Mouse (Mus musculus) heart, embryonic 13.5 days (tissue): ENCODE results near the gene Ucp3. TPM values are rescaled to one million over a fixed set of nuclear protein-coding genes. Genes with fewer than 3 reads are reported as not detected.
A peak's percentile ranks its signal among the peaks of the same experiment; 100 is the strongest.

Source experiments
- ATAC-seq: fragments of 200-750 bp; cut with Nextera tagmentation; 2 replicates; pipeline ENCODE4 v1.8.0; 2017; ENCODE audit warnings: moderate TSS enrichment; ENCODE audit not compliant: insufficient number of reproducible peaks, low FRiP score, low TSS enrichment; ENCODE audit errors: extremely low read depth
- H3K27ac ChIP-seq: fragments of 300-500 bp; sonication (generic); replicated peaks from 2 replicates; pipeline ENCODE4 v1.5.1; 2015; ENCODE audit warnings: moderate library complexity, mild to moderate bottlenecking, inconsistent platforms
- H3K27me3 ChIP-seq: fragments of 300-500 bp; sonication (generic); replicated peaks from 2 replicates; pipeline ENCODE4 v1.6.1; 2015; ENCODE audit warnings: mild to moderate bottlenecking, inconsistent platforms
- H3K36me3 ChIP-seq: fragments of 300-500 bp; sonication (generic); 2 replicates; pipeline ENCODE4 v1.6.1; 2015; ENCODE audit warnings: mild to moderate bottlenecking, inconsistent platforms
- H3K4me1 ChIP-seq: fragments of 300-500 bp; sonication (generic); 2 replicates; pipeline ENCODE4 v1.6.1; 2015; ENCODE audit warnings: inconsistent platforms
- H3K4me2 ChIP-seq: fragments of 300-500 bp; sonication (generic); 2 replicates; pipeline ENCODE4 v1.6.1; 2015; ENCODE audit warnings: inconsistent platforms, mild to moderate bottlenecking, moderate library complexity
- H3K4me3 ChIP-seq: fragments of 300-500 bp; sonication (generic); 2 replicates; pipeline ENCODE4 v1.5.1; 2015; ENCODE audit warnings: moderate library complexity, mild to moderate bottlenecking, inconsistent platforms
- H3K9ac ChIP-seq: fragments of 300-500 bp; sonication (generic); 2 replicates; pipeline ENCODE4 v1.6.1; 2015; ENCODE audit warnings: inconsistent platforms, mild to moderate bottlenecking, moderate library complexity
- H3K9me3 ChIP-seq: fragments of 300-500 bp; sonication (generic); 2 replicates; pipeline ENCODE4 v1.6.1; 2016; ENCODE audit warnings: inconsistent platforms
- whole genome bisulfite sequencing: fragments of 180-500 bp; shearing (Covaris S2); methylation state at CpG from one replicate; pipeline ENCODE4 v1.1.7; 2015; ENCODE audit warnings: mixed read lengths; 5-methylcytosine and 5-hydroxymethylcytosine counted together
- polyA plus RNA-seq: library from polyadenylated mRNA; unstranded; fragments of >200 nt; fragmentation: Nextera tagmentation; extraction: Ambion mirVana; gene quantifications from 2 replicates; pipeline ENCODE4 v1.2.1, GENCODE M21; 2015

Gene Ucp3
- polyA plus RNA-seq, 1 experiment from 2014 or later, result 0.07 TPM

DNA sequence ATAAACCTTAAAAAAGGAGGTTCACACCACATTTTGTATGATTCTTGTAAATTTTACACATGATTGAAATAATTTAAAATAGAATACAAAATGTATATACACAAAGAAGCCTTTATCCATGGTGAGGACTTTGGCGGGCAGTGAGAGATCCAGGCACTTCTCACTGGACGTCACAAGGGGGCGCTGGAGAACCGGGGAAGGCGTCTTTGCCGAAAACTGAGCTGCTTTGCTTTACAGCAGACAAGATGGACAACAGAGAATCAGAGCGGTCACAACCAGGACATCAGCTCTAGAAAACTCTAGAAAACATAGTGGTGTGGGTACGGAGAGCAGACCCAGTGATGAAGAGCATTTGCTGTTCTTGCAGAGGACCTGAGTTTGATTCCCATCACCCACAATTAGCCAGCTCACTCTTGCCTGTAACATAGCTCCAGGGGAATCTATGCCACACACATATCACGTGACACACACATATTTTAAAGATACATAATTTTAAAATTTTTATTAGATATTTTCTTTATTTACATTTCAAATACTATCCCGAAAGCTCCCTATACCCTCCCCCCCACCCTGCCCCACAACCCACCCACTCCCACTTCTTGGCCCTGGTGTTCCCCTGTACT, 48.0 kb downstream of the Ucp3 start:
- no peak overlapping the region for H3K9ac ChIP-seq
- WGBS, result 17% methylated on average over 10 of the region's 10 CpGs
- H3K4me3 ChIP-seq, result no peak overlapping the region
- H3K27ac ChIP-seq, result no peak overlapping the region
- peak overlapping the region; percentile 38; the same call in 1 of the 2 replicates for H3K4me2 ChIP-seq
- no peaks in the 10 kb centered on the region for H3K4me1 ChIP-seq
- no peak for ATAC-seq
- H3K36me3 ChIP-seq, result no peaks in the 10 kb centered on the region
- no peaks in the 10 kb centered on the region for H3K9me3 ChIP-seq
- 0 out of 2 replicates have a peak, but pooled peaks cover 2% of the 10 kb centered on the region for H3K27me3 ChIP-seq

- H3K9me3 ChIP-seq, result no peaks in the 10 kb centered on the region
- no peak overlapping the region for H3K27ac ChIP-seq
- H3K4me2 ChIP-seq, result no peak overlapping the region
- H3K4me1 ChIP-seq, result no peaks in the 10 kb centered on the region
- no peak overlapping the region for H3K4me3 ChIP-seq
- no peak overlapping the region for H3K9ac ChIP-seq
- WGBS, result 69% methylated on average over 3 of the region's 3 CpGs
- ATAC-seq, result no peak
- H3K27me3 ChIP-seq, result no peaks in the 10 kb centered on the region
- H3K36me3 ChIP-seq, result no peaks in the 10 kb centered on the region
Measured at GRCm38 (mm10) chr7:100522222-100522621, 49.4 kb downstream of the Ucp3 start.

GRCm38 (mm10) chr7:100524669-100525068, 51.9 kb downstream of the Ucp3 start:
- 51% methylated on average over 8 of the region's 8 CpGs for WGBS
- Histone ChIP-seq H3K27ac (no peak overlapping the region), H3K4me1 (no peaks in the 10 kb centered on the region), H3K4me3 (no peak overlapping the region), H3K27me3 (no peaks in the 10 kb centered on the region), H3K9me3 (no peaks in the 10 kb centered on the region), H3K36me3 (no peaks in the 10 kb centered on the region), H3K9ac (no peak overlapping the region), H3K4me2 (no peak overlapping the region)
- ATAC-seq, result no peak

DNA sequence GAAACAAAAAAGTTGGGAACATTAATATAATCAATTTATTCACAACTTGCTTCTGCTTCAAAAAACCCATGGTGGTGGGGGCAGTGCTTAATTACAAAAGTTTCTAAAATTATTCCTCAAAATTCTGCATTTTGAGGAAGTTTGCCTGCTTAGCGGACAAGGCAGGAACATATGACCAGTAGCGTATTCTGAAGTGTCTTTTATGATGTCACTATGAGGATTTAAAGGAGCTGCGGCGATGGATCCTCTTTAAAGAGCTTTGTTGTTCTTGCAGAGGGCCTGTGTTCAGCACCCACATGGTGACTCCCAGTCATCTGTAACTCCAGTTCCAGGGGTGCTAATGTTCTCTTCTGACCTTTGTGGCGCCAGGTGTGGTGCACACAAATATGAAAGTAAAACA, 58.0 kb downstream of the Ucp3 start:
- no peaks in the 10 kb centered on the region for H3K4me1 ChIP-seq
- H3K4me2 ChIP-seq, result no peak overlapping the region
- H3K27me3 ChIP-seq, result no peaks in the 10 kb centered on the region
- no peak for ATAC-seq
- WGBS, result 89% methylated on average over 5 of the region's 5 CpGs
- no peak overlapping the region for H3K27ac ChIP-seq
- H3K4me3 ChIP-seq, result no peak overlapping the region
- no peak overlapping the region for H3K9ac ChIP-seq
- H3K9me3 ChIP-seq, result no peaks in the 10 kb centered on the region; the same call in 1 of the 2 replicates
- no peaks in the 10 kb centered on the region for H3K36me3 ChIP-seq

GRCm38 (mm10) chr7:100533503-100533902, 60.7 kb downstream of the Ucp3 start:
- Histone ChIP-seq H3K4me1 (peaks cover 12% of the 10 kb centered on the region), H3K36me3 (no peaks in the 10 kb centered on the region), H3K27me3 (no peaks in the 10 kb centered on the region), H3K27ac (no peak overlapping the region), H3K4me2 (no peak overlapping the region), H3K9ac (no peak overlapping the region), H3K4me3 (no peak overlapping the region), H3K9me3 (no peaks in the 10 kb centered on the region; the same call in 1 of the 2 replicates)
- ATAC-seq, result no peak
- WGBS, result 49% methylated on average over 2 of the region's 2 CpGs

- Histone ChIP-seq H3K4me3 (no peak overlapping the region), H3K9ac (no peak overlapping the region), H3K27ac (no peak overlapping the region), H3K27me3 (no peaks in the 10 kb centered on the region), H3K36me3 (peaks cover 5% of the 10 kb centered on the region), H3K9me3 (no peaks in the 10 kb centered on the region; the same call in 1 of the 2 replicates), H3K4me1 (peaks cover 12% of the 10 kb centered on the region), H3K4me2 (no peak overlapping the region)
- no peak for ATAC-seq
- 76% methylated on average over 3 of the region's 3 CpGs for WGBS
Measured at GRCm38 (mm10) chr7:100534216-100534615, 61.4 kb downstream of the Ucp3 start.

DNA sequence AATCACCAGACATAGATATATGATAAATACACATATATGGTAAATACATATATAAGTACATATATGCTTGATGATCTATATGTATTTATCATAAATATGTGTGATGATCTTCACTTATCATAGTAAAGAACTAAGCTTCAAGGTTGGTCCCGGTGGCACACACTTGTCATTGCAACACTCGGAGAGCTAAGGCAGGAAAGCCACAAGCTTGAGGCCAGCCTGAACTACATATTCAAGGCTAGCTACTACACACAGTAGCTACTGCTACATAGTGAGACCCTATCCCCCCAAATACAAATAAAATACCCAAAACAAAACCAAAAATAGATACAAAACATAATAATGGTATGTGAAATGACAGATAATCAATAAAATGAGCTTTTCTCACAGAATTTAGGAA, 63.0 kb downstream of the Ucp3 start:
- Histone ChIP-seq H3K4me2 (peak overlapping the region; percentile 82), H3K4me3 (no peak overlapping the region), H3K27me3 (no peaks in the 10 kb centered on the region), H3K9ac (no peak overlapping the region), H3K27ac (no peak overlapping the region), H3K9me3 (no peaks in the 10 kb centered on the region), H3K36me3 (peaks cover 21% of the 10 kb centered on the region), H3K4me1 (peaks cover 12% of the 10 kb centered on the region)
- 69% methylated on average over 2 of the region's 2 CpGs for WGBS
- no peak for ATAC-seq

Other genes with a start within 250 kb of the Ucp3 start
- 1.7 and 2.1 TPM in 2 replicates for gene Pgm2l1, start 245.6 kb upstream of the Ucp3 start, polyA plus RNA-seq
- gene P4ha3, start 187.5 kb upstream of the Ucp3 start, polyA plus RNA-seq, result 11.0 and 11.6 TPM in 2 replicates
- gene C2cd3, start 100.8 kb upstream of the Ucp3 start, polyA plus RNA-seq, result 12.8 and 13.1 TPM in 2 replicates
- 50.2 and 56.6 TPM in 2 replicates for gene Ppme1, start 100.7 kb upstream of the Ucp3 start, polyA plus RNA-seq
- 189 and 197 TPM in 2 replicates for gene Ucp2, start 20.3 kb downstream of the Ucp3 start, polyA plus RNA-seq
- 0.19 and 0.29 TPM in 2 replicates for gene Dnajb13, start 42.0 kb downstream of the Ucp3 start, polyA plus RNA-seq
- gene Coa4, start 64.1 kb downstream of the Ucp3 start, polyA plus RNA-seq, result 23.0 and 23.1 TPM in 2 replicates
- gene Rab6a, start 134.4 kb downstream of the Ucp3 start, polyA plus RNA-seq, result 82.4 and 91.0 TPM in 2 replicates
- 76.8 and 83.0 TPM in 2 replicates for gene Mrpl48, start 135.3 kb downstream of the Ucp3 start, polyA plus RNA-seq
- gene Plekhb1, start 189.4 kb downstream of the Ucp3 start, polyA plus RNA-seq, result 1.8 and 2.4 TPM in 2 replicates
- gene Fam168a, start 233.6 kb downstream of the Ucp3 start, polyA plus RNA-seq, result 27.8 and 33.6 TPM in 2 replicates